Mouse (Mus musculus) ovary, postnatal 10 days (tissue): ENCODE measurements around the gene Fxyd5.

Experiments used
- DNase-seq: peaks from one replicate; pipeline ENCODE4 v3.0.0; 2022; ENCODE audit warnings: low spot score

The Fxyd5 gene

DNA sequence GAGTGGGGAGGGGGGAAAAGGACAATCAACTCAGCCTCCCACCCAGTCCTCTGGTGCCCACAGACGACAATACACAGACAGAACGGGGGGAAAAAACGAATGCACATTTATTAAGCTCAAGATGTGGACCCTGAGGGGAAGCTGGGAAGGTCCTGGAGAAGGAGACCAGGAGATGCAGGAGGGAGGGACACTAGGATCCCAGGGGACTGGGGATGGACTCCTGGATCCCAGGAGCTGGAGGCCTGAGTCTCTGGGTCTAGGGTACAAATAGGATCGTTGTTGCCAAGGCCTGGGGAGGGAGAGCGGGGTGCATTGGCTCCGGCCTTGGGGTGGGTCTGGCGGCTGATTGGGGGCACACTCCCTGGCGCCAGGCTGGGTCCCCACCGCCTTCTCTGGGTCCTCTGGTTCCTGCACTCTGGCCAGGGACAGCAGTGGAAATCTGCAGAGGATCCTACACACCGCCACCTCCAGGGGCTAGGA is at the start of gene Fxyd5:
Gene Fxyd5, minus strand, starts transcription at position 51 of the 480 bp plus-strand sequence.
- DNase-seq: no peak

GRCm38 (mm10) chr7:31089721-31090120 is 47.4 kb upstream of the Fxyd5 start:
- no peak for DNase-seq

GRCm38 (mm10) chr7:31088206-31088605 is 45.9 kb upstream of the Fxyd5 start:
- no peak for DNase-seq

DNA sequence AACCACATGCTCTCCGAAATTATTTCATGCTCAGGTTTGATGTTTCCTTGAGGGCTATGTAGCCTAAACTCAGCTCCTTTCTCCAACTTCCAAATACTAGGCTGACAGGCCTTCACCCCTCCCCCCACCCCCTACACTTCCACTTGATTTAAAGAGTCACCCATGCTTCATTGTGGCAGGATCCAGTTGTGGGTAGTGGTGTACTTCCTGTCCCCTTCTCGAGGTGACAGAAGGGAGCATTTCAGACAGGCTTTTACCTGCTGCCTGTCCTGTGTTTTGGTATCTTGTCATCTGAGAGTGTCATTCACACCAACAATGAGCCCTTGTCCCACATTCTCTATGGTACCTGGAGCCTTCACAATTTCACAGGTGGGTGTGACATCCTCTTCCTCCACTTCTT is 45.0 kb upstream of the Fxyd5 start:
- no peak for DNase-seq

- DNase-seq: no peak
Observed at GRCm38 (mm10) chr7:31086175-31086755, 44.0 kb upstream of the Fxyd5 start.

GRCm38 (mm10) chr7:31085171-31085570 is 42.9 kb upstream of the Fxyd5 start:
- no peak for DNase-seq

DNA sequence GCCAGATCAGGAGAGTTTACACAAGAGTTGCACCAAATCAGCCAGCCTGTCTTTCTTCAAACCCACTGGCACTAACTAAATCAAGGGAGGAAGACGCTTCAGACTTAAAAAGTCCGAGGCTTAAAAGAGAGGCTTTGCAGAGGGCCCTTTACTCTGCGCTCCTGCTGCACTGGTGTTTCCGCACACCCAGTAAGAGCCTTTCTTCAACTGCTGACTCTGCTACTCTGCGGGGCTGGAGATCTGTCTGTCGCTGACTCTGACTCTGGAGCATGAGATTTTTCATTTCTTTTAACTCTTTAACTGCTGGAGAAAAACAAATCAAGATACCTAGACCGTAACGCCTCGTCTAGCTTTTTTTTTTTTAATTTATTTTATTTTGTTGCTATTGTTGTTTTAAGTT is 41.9 kb upstream of the Fxyd5 start:
- DNase-seq: no peak

- no peak for DNase-seq
Observed at GRCm38 (mm10) chr7:31082831-31083588, 40.7 kb upstream of the Fxyd5 start.

GRCm38 (mm10) chr7:31082106-31082505 is 39.8 kb upstream of the Fxyd5 start:
- DNase-seq: no peak

DNA sequence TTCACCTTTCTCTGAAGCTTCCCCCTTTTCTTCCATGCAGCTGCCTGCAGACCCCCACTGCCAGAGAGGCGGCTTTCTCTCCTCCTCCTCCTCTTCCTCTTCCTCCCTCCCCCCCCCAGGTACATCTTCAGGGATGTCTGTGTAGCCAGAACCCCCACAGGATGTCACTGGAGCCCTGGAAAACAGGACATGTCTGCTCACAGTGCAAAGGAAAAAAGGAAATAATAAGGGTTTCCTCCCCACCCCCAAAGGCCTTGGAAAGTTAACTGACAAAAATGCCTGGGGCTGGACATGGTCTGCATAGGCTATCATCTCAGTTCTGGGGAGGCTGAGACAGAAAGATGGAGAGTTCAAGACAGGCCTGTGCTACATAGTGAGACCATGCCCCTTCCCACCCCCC is 38.8 kb upstream of the Fxyd5 start:
- no peak for DNase-seq

DNA sequence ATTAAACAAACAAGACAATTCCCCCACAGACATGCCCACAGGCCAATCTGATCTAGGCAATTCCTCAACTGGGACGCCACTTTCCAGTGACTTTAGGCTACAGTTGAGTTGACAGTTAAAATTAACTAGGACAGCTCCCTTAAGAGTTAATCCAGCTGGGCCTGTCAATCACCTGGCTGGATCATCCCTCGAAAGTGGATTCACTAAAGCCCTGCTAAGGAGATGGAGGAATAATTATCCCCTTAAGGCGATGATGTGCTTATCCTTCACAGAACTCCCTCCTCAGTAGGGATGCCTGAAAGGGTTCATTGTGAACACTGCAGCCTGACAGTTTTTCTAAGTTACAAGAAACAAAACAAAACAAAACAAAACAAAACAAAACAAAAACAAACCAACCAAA is 38.3 kb upstream of the Fxyd5 start:
- DNase-seq: no peak

DNA sequence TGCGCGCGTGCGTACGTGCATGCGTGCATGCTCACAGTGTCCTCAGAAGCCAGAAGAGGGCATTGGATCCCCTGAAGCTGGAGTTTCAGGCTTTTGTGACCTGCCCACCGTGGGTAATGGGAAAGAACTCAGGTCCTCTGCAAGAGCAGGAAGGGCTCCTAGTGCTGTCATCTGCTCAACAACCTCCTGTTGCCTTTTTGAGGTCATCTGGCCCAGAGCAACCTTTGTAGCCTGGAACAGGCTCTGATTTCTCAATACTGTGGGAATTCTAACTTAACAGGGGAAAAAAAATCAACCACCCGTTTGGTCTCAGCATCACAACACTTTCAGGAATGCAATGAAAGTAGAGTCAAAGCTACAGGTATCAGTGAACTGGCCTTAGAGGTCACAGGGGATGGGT is 37.4 kb upstream of the Fxyd5 start:
- no peak for DNase-seq

GRCm38 (mm10) chr7:31077885-31078445 is 35.7 kb upstream of the Fxyd5 start:
- DNase-seq: no peak

- DNase-seq: no peak
Observed at GRCm38 (mm10) chr7:31077470-31077869, 35.2 kb upstream of the Fxyd5 start.

- no peak for DNase-seq
Observed at GRCm38 (mm10) chr7:31076492-31076891, 34.2 kb upstream of the Fxyd5 start, which contains the start of gene Fxyd3. Fxyd3 (minus strand) TSS chr7:31076704.

GRCm38 (mm10) chr7:31074713-31075069 is 32.4 kb upstream of the Fxyd5 start:
- no peak for DNase-seq

DNA sequence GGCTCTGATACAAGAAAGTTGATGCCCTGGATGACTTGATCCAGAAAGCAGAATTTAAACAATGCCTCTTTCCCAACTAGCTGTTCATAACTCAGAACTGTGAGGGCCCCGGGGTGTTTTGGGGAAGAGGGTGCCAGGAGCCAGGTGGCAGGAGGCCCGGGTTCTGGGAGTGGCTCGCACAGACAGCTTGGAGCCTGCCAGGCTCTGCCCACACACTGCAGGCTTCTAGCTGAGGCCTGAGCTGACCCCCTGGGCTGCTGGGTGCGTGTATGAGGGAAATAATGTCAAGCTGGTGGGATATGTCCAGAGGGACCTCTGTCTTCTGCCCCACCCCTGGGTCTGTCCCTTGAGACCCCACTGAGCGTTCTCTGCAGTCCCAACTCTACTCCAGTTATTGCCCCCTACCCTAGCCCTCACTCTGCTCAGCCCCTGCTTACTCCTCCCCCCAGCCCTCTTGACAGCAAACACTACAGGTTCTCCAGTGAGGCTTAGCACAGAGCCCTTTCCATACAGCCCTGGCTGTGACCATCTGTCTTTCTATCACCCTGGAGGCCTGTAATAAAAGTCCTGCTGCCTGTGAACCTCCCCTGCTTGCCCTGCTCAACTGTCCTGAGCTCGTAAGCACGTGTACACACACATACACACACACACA is 31.9 kb upstream of the Fxyd5 start:
- DNase-seq: no peak

GRCm38 (mm10) chr7:31073546-31073945 is 31.3 kb upstream of the Fxyd5 start:
- DNase-seq: no peak

- DNase-seq: no peak
Observed at GRCm38 (mm10) chr7:31072326-31072725, 30.0 kb upstream of the Fxyd5 start.

GRCm38 (mm10) chr7:31070324-31070723 is 28.0 kb upstream of the Fxyd5 start:
- no peak for DNase-seq

DNA sequence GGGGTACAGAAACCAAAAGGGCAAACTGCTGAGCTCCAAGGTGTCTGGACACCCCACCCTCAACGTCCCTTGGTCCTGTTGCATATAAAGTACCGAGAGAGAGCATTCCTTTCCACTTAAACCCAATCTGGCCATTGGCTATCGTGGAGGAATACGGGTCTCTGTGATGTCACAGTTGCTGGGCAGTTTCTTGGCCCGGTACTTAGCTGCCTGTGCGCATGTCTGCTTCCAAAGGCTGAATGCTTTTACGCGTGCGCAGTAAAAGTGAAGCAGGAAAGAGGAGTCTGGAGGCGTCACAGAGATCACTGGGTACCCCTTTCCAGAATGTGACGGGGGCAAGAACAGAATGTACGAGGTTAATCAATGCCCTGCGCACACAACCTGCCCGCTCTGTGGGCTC is 27.2 kb upstream of the Fxyd5 start:
- DNase-seq: no peak

- no peak for DNase-seq
Observed at GRCm38 (mm10) chr7:31067836-31068235, 25.6 kb upstream of the Fxyd5 start.

DNA sequence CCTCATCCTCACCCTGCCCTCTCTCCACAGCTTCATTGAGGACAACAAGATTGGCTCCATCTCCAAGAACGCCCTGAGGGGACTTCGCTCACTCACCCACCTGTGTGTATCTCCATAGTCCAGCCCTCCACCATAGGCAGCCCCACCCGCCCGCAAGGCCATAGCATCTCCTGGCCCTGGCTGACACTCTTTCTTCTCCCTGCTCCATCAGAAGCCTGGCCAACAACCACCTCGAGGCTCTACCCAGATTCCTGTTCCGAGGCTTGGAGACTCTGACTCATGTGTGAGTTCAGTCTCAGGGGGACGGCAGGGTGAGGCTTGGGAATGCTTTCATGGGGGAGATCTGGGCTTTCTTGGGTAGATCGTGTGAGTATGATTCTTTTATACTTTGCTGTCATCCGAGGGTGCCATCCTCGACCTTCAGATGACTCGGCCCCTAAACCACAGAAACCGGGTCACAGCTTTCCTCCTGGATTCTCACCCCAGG is 20.8 kb upstream of the Fxyd5 start:
- DNase-seq: no peak
